Mouse (Mus musculus): Measurements from ENCODE around the gene Tbc1d17. TPM values are rescaled to one million over a fixed set of nuclear protein-coding genes. Genes with fewer than 3 reads are reported as not detected.
A peak's percentile ranks its signal among the peaks of the same experiment; 100 is the strongest.

Tbc1d17 gene
- total RNA-seq, 2 experiments from 2014 or later, result 42.4 to 53.4 TPM

GRCm38 (mm10) chr7:44869697-44870528 is 21.0 kb upstream of the Tbc1d17 start, which contains the start of gene Ptov1:
Ptov1 (minus strand) TSS chr7:44869788.
- intact Hi-C loops (cut with DNase I), result no loop called here
- peak; percentile 88 for DNase-seq

DNA sequence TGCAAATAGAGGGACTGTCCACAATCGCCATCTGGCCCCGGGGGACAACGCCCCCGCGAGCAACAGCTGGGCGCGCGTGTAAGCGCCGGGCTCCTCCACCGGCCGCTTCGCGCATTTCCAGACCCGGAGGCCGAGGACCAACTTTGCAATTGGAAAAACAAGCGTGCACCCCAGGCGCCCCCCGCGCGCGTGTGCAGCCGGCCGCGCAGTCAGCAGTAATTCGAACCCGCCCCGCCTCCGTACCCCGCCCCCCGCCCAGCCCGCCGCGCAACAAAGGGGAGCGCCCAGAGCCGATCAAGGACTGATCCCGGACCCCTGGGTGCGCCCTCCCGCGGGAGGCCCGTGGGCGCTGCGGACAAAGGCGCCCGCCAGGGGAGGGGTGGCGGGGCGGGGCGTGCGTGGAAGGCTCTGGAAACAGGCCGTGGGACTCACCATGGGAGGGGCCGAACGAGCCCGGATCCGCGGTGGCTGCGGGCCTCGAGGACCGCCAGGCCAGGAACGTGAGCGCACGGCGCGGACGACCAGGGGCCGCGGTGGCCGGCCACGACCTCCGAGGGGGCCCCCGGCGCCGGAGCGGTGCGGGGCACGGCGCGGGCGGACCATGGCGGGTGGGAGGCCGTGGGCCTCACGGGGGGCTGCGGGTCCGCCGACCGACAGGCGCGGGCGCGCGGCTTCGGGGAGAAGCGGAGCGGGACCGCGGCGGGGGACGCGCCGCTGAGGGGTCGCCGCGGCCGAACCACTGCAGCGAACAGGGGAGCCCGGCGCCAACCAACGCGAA is 20.2 kb upstream of the Tbc1d17 start:
- intact Hi-C loops (cut with DNase I), result no loop called here

GRCm38 (mm10) chr7:44868465-44868864 is 19.6 kb upstream of the Tbc1d17 start:
- intact Hi-C loops (cut with DNase I), result no loop called here
- DNase-seq, result no peak

More for the DNA sequence above, 20.2 kb upstream of the Tbc1d17 start:
- DNase-seq, result peak; percentile 63 to 71

GRCm38 (mm10) chr7:44867802-44868201 is 18.9 kb upstream of the Tbc1d17 start:
- DNase-seq, result no peak
- intact Hi-C loops (cut with DNase I), result no loop called here

DNA sequence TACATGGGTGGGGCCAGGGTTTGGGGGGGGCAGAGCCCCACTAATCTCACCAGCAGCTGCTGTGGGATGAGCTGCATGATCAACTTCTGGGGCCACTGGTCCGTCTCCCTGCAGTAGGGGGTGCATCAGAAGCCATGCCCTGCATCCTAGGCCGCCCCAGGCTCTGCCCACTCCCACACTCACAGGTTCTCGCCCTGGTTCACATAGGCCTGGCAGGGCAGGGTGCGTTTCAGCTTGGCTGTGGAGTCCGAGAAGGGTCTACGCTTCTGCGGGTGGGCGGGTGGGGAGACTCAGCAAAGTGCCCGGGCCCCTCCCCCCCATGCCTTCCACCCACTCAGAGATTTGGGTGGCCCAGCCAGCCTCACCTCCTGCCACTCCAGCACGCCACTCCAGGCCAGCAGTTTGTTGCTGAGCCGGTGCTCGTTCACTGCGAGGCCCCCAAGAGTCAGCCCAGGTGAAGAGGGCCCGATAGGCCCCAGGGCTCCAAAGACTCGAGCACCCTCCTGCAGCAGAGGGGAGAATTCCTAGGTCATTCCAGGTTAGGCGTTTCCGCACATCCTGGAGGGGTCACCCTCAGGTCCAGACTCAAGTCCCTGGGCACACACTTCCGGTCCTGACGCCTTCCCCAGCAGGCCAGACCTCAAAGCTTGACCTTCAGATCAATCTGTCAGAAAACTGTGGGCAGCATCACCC is 18.3 kb upstream of the Tbc1d17 start:
- intact Hi-C loops (cut with DNase I), result no loop called here
- DNase-seq, result no peak

DNA sequence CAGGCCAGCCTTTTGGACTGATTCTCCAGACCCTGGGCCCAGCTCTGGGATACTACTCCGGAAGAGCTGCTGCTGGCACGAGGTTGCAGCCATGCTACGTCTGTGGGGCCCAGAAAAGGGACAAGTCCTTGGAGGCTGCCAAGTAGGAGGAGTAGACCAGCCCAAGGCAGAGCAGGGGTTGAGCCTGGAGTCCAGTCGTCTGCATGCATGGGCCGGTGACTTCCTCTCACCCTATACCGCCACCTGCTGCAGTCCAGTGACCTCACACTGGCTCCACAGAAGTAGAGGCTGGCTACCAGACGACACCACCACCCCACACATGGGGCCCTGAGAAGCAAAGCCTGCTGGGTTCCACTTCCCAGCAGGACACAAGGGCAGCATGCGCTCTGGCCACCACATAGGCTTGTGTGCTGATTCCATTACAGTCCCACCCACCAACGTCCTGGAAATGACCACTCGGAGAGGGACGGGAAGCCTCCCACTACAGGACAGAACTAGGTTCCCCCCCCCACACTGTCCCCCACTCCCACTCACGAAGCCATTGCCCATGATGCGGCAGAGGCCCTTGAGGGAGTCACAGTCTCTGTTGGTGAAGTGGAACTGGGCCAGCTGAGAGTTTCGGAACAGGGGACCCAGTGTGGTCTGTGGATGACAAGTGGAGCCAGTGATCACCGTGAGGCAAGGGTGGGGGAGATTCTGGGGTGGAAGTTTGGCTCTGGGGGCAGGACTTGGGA is 17.6 kb upstream of the Tbc1d17 start:
- DNase-seq, result no peak
- intact Hi-C loops (cut with DNase I), result no loop called here

GRCm38 (mm10) chr7:44864595-44865542 is 16.0 kb upstream of the Tbc1d17 start:
- intact Hi-C loops (cut with DNase I), result no loop called here
- DNase-seq, result no peak

GRCm38 (mm10) chr7:44863982-44864494 is 15.2 kb upstream of the Tbc1d17 start:
- intact Hi-C loops (cut with DNase I), result no loop called here

DNA sequence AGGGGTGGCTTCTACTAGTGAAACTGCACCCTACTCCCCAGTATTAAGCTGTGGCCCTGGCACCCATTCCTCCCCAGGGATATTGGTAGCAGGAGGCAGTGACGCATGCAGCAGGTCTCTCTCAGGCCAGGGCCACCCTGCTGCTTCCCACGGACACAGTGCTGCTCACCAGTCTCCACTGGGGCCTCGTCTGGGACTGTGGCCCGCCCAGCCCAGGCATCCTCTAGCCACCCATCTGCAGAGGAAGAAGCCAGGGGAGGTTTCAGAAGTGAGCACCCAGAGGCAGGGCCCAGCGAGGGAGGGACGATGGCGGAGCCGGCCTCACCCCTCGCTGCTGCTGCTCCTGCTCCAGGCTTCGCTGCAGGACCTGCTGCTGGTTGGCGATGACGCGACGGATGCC is 14.3 kb upstream of the Tbc1d17 start:
- DNase-seq, result no peak
- intact Hi-C loops (cut with DNase I), result no loop called here

More at GRCm38 (mm10) chr7:44863982-44864494, 15.2 kb upstream of the Tbc1d17 start:
- no peak for DNase-seq

- DNase-seq, result no peak
- intact Hi-C loops (cut with DNase I), result no loop called here
Observed at GRCm38 (mm10) chr7:44862434-44862833, 13.6 kb upstream of the Tbc1d17 start.

GRCm38 (mm10) chr7:44861429-44861816 is 12.5 kb upstream of the Tbc1d17 start:
- no peak for DNase-seq
- intact Hi-C loops (cut with DNase I), result no loop called here

DNA sequence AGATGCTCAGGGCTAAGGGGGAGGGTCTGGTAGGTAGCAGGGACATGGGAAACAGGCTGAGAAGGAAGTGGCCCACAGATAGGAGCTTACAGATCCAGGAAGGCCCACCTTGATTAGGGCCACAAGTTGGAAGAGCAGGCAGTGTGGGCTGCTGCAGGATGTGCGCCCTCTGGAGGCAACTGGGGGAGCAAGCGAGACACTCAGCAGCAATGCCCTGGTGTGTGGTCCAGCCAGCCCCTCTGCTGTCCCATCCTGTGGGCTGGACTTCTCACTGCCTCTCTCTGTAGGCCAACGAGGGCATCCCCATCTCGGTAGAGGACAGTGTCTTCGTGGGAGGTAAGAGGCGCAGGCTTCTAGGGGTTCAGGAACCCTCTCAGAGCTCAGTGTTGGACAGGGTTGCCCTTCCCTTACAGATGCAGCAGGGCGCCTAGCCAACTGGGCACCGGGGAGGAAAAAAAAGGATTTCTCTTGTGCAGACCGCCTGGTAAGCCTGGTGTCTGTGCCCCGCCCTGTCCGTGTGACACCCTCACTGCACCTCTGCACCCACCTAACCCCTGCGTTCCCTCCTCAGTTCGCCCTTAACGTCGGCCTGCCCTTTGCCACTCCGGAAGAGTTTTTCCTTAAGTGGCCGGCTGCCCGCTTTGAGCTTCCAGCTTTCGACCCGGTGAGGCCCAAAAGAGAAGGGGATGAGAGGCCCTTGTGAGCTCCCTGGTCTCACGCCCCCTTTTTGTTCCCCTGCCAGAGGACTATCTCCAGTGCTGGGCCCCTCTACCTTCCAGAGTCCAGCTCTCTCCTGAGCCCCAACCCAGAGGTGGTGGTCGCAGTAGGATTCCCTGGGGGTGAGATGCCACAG is 11.9 kb upstream of the Tbc1d17 start:
- intact Hi-C loops (cut with DNase I), result no loop called here

GRCm38 (mm10) chr7:44859896-44860295 is 11.0 kb upstream of the Tbc1d17 start:
- no peak for DNase-seq
- intact Hi-C loops (cut with DNase I), result no loop called here

More for the DNA sequence above, 11.9 kb upstream of the Tbc1d17 start:
- DNase-seq, result peak; percentile 65 to 67

DNA sequence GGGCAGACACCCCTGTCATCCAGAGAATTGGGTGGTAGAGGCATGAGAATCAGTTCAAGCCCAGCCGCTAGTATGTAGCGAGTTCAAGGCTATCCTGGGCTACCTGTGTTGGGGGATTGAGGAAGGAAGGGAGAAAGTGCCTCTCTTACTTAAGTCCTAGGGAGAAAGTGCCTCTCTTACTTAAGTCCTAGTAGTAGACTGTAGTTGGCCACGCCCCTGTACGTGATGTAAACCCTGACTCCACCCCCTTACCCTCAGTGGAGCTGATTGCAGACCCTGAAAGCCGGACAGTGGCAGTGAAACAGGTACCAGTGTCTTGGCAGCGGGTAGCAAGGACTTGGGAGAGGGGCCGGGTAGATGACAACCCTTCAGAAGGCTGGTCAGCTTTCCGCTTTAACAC is 9.0 kb upstream of the Tbc1d17 start:
- intact Hi-C loops (cut with DNase I), result no loop called here
- no peak for DNase-seq

DNA sequence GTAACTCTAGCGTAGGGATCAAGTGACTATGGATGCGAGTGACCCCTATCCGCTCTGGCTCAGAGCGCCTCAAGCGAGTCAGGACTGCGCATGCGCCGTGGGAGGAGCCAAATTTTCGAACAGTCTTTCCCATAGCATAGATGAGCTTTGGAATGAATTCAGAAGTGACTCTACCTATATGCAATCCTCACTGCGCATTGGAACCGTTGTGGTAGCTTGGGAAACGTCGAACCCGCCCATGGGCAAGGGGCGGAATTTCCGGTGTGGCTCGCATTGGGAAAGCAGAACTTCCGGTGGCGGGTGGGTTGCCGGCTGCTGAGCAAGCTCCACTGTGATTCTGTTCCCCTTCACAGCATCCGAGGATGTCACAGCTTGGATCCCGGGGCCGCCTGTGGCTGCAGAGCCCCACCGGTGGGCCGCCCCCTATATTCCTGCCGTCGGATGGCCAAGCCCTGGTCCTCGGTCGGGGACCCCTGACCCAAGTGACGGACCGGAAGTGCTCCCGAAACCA is 8.2 kb upstream of the Tbc1d17 start, which contains the start of gene Pnkp:
TSS of gene Pnkp (plus strand) at position 98 of the 511 bp plus-strand sequence.
- peak; percentile 71 to 85 for DNase-seq
- intact Hi-C loops (cut with DNase I), result no loop called here

DNA sequence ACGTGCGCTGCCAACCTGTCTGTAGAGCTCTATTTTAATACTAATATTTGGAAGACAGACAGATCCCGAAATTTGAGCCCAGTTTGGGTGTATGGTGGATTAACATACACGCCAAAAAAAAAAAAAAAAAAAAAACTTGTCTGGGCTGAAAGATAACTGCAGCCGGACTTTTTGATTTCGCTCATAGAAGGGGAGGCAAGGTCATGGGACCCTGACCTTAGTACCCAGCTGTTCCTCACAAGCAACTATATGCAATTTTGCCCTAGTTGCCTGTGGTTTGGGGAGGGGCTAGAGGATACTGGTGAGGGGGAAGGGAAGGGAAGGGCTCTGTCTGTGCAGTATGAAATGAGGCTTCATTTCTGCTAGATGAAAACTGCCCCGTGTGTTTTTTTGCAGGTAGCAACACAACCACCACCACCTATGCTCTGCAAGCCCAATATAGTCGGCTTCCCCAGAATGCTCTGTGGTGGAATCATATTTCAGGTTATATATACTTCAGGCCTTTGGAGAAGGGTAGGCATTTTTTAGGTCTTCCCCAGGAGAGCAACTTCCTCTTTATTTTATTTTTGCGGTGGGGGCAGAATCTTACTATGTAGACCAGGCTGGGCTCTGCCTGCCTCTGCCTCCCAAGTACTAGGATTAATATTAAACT is 7.5 kb upstream of the Tbc1d17 start:
- intact Hi-C loops (cut with DNase I), result no loop called here
- no peak for DNase-seq

DNA sequence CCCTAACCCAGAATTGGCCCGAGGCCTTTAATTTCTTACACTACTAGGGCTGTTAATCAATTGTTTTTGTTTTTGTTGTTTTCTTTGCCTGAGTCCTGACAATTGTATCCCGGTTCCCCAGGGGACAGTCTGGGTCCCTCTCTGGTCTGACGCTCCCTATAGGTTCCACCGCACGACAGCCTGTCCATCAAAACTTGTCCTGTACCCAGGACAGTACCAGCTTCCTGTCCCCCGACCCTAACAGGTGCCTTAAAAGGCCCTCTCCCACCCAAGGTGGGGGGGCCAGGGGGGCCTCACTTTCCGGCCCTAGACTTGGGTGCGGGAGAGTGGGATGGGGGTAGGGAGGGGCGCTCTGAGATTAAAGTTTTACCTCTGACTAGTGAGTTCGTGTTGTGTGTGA is 6.2 kb upstream of the Tbc1d17 start:
- intact Hi-C loops (cut with DNase I), result no loop called here

More for the DNA sequence above, 6.2 kb upstream of the Tbc1d17 start:
- no peak for DNase-seq

Measured in gastrocnemius, postnatal 36 days (tissue).